Mouse (Mus musculus): ENCODE measurements at regions not wholly inside any gene's neighbourhood (a gene's known extent, or its start where the extent isn't known, plus 50 kb on each side); places are given as distances from the start of the nearest gene placed in this dataset.
"Not testable (repeated sequence)": the region's sequence is repeated elsewhere in the genome, so short reads cannot be mapped to it uniquely, and the experiment has no call there.

DNA sequence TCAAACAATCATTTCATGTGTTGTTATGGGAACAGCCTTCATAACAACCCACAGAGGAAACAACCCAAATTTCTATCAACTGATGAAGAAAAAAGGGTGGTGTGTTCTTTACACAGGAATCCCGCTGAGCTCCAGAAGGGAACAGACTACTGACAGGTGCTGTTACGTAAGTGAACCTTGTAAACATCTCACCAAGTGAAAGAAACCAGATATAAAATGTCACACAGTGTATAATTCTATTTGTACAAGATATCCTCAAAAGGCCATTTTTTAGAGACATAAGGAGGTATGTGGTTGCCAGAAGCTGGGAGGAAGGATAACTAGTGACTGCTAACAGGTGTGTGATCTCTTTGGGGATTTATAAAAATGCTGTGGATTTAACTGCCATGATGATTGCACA lies 119.9 kb downstream of the Plod2 start:
- no peak for DNase-seq (ENCODE audit: low spot score in 2 of 2)

DNA sequence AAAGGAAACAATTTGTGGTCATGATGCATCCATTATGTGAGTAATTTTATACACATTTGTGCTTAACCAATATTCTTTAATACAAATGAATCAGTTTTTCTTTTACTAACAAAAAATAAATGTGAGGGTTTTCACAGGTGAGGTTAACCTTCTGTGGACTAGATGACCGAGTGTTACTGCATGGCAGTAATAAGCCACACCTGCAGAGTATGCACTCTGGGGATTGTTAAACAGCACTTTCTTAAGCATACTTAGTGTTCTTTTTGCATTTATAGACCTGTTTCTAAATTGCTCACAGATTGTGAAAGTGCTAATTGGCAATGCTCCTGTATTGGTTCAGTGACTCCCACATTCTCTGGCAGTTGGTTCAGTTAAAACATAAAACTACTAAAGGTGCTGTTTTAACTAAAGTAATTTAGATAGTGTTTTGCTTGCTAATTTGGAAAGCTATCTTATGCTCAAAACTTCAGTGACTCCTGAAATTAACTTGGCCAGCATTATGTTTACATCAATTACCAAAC lies 125.4 kb downstream of the Plod2 start:
- DNase-seq (ENCODE audit: low spot score in 2 of 2) = no peak

DNA sequence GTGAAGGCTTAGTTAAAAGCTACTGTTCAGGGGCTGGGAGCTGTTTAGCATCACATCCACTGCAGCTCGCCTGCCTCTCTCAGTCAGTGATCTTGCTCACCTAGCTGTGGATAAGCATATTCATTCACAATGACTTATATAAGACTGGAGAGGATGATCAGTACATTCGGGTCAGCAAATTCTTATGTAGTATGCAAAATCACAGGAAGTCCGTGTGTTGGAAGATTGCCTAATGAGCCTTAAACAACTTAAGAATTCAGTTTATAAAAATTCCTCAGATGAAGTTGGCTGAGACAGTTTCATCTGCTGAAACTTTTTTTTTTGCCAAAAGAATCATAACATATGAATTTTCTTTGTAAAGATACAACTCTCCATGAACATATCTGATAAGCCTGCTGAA lies 129.9 kb downstream of the Plod2 start:
- DNase-seq (ENCODE audit: low spot score in 2 of 2) = no peak

DNA sequence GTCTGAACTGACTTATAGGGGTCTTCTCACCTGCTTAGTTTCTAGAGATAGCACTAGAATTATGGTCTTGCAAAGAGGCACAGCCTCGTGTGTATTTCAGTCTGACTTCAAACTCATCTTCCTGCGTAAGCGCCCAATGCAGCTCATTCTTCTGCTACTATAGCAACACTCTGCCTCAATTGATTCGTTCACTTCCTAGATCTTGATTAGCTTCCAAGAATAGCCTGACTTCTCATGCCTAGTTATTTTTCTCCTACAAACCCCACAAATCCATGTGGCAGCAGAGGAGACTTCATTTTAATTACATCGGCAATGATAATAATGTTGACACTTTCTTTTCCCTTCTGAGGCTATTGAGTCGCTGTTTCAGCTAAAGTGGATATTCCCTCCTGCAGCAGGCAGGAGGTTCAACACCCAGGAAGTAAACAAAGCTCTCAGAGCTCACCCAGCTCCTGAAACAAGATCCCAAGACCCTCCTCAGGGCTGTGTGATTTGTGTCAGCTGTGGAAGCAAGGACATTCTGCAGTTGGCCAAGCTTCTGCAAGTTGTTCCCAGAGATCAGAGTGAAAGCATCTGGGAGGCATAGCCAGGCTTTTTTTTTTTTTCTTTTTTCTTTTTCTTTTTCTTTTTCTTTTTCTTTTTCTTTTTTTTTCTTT lies 152.5 kb downstream of the Plod2 start:
- DNase-seq (ENCODE audit: low spot score in 2 of 2) = peak in 1 of 2 experiments; percentile 3

DNA sequence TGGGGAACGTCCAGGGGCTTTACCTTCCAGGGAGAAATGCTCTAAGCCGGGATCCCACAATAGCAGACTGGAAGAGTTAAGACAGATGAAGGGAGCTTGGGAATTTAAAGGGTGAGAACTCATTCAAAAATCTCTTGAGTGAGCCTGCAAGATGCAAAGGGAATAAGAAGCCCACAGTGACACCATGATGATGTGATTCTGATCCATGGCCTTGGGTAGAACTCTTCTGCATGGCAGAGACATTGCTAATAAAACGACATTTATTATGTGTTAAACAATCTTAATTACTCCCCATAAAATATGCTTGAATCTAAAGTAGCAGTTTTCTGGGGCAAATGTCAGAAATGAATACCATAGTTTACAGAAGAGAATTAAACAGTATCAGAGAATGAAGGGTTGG lies 155.9 kb downstream of the Plod2 start:
- DNase-seq (ENCODE audit: low spot score in 2 of 2) = no peak

DNA sequence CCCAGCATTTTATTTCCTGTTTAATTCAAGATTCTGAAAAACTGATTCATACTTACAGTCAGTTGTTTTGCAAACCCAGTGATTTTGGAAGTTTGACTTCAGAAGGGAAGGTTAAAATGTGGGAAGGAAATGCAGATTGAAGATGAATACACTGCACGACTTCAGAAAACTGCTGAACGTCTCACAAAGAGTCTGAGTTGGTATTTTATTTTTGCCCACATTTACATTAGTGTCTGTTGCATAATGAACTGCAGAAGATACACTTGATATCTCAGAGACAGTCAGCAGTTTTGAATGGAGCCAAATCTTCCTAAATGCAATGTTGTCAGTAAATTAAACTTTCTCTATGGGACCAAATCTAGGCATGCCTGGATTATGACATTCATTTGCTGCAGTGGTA lies 162.7 kb downstream of the Plod2 start:
- DNase-seq (ENCODE audit: low spot score in 2 of 2) = no peak

DNA sequence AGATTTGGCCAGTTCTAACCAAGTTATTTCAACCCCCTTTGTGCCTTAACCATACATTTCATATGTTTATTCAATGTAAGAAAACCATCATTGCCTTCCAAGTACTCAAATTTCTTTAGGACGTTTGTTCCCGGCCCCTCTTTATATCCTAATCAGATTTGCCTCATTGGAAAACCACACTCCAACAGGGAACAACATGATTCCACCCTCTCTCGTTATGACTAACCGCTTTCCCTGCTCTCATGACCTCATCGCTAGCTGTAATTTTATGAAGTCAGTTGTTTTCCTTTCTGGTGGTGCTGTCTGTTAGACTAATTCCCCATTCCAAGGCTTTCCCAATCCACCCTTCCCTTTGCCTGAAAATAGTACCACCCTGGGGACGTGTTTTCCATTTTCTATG lies 165.0 kb downstream of the Plod2 start:
- no peak for DNase-seq (ENCODE audit: low spot score in 2 of 2)

DNA sequence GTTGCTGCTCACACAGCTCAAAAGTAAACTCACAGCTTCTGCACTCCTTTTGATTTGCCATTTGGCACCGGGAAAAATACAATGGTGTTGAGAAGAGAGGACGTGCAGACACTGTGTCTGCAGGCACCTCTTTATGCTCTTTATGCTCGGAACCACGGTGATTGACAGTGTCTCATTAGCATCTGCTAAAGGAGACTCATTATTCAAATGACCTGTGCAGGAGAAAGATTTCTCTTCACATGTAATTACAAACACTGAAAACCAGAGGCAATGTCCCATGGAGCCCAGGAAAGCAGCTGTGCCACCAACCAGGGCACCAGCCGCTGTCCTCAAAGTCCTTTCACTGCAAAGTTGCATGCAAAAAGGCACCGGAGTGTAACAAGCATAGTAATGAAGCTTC lies 175.2 kb downstream of the Plod2 start:
- DNase-seq (ENCODE audit: low spot score in 2 of 2) = no peak

DNA sequence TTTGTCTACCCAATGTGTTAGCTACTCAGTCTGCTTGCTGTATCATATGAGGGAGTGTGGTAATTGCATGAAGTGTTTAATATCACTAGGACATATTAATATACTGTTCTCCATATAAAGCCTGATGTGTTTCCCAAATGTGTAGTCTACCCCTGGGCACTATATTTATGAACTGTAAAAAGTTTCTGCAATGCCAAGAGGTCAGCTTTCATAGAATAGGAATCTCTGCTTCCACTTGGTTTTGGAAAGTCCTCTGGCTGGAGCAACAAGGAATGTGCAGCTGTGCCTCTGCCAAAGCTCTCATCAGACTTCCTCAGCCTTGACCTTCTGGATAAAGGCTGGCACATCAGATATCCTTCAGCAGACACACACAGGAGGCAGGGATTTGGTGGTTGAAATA lies 176.3 kb downstream of the Plod2 start:
- no peak for DNase-seq (ENCODE audit: low spot score in 2 of 2)

DNA sequence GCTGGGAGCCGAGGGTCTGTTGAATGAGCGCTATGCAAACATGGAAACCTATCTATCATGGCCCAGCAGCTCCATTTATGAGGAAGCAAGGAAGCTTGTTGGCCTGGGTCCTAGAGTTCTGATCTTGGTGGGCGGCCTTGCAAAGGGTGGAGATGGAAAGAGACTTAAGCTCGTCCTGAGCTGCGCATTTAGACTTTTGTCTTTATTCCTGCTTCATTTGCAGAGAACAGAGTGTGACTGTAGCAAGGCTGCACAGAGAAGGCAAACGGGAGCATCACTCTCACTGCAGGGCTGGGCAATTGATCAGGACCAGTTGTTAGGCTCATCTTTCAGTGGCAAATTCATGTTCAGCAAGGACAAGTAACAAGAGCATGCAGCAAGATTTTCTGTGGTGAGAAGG lies 177.2 kb downstream of the Plod2 start:
- peak; percentile 10 to 19 for DNase-seq (ENCODE audit: low spot score in 2 of 2)

DNA sequence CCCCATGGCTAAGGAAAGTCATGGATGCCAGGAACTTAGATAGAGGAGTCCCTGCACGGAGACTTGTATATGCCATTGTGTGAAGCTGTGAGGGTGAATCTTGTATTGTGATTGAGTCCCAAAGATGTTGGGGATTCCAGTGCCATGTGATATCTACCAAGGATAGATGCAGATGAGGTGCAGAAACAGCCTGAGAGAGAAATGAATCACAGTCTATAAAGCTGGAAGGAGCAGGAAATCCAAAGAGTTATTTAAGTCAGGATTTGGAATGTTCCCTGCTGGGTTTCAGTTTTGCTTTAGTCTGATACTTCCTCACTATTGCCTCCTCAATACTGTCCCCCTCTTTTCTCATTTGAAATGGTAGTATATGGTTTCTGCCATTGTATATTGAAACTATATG lies 186.8 kb downstream of the Plod2 start:
- DNase-seq (ENCODE audit: low spot score in 2 of 2) = no peak

DNA sequence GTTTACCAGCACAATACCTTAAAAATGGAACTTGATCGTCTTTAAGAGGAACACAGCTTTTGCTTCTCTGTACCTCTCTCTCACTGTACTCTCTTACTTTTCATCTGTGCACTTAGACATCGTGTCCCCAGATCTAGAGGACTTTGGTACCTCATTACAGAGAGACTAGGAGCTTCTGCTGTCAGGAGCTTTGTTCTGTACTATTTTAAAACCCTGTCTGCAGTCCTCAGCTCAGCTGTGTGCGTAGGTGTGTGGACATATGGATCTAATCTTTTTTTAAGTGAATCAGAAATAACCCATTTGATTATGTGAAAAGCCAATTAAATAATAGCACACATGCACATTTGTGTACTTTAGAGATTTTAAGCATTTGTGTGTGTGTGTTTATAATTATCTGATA lies 189.4 kb downstream of the Plod2 start:
- DNase-seq (ENCODE audit: low spot score in 2 of 2) = no peak

DNA sequence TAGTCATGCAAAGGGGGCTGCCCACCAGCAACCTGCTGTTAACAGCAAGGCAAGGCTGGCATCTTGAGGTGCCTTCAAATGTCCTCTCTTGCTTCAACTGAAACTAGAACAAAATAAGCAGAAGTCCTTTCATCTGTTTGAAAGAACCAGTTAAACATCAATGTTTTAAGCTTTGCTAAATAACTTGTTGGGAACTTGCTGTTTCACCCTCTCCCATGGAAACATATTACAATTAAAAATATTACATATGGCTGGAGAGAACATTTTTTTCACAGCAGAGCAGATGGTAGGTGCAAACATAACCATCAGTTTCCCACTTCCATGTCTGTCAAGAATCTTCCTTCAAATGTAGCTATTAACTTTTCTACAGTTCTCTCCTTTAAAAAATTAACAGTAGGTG lies 225.5 kb downstream of the Plod2 start:
- DNase-seq (ENCODE audit: low spot score in 2 of 2) = no peak

DNA sequence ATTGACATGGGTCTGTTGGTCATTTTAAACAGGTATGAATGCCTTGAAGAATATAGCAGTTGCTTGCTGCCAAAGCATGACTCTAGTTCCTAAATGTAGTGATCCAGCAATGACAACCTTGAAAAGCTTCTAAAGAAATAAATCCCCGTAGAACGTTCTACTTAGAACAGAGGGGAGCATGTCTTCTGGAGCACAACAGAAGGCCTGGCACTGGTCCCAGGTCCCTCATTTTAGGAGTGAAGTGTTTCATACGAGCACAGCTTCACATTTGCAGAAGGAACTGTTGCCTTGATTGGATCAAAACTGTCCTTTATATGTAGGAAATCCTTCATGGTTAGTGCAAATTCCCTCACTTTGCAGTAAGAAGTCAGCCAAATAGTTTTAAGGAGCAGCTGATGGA lies 226.4 kb downstream of the Plod2 start:
- DNase-seq (ENCODE audit: low spot score in 2 of 2) = no peak

DNA sequence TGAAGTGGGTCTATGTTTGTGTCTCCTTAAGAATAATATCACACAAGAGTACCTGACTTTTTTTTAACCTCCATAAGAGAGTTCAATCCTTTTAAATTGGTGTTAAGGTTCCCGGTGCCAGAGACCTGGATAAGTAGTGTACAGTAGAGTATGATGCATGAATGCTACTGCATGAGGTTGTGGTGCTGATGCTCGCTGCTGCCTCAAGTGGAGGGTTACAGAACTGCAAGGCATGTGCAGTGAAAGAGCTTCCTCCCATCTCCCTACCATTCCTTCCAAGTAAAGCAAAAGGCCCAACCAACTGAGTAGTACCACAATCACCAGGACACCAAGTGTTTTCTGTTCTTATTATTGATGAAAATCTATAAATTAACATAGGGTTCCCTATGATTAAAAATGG lies 227.5 kb downstream of the Plod2 start:
- DNase-seq (ENCODE audit: low spot score in 2 of 2) = peak in 1 of 2 experiments; percentile 3

DNA sequence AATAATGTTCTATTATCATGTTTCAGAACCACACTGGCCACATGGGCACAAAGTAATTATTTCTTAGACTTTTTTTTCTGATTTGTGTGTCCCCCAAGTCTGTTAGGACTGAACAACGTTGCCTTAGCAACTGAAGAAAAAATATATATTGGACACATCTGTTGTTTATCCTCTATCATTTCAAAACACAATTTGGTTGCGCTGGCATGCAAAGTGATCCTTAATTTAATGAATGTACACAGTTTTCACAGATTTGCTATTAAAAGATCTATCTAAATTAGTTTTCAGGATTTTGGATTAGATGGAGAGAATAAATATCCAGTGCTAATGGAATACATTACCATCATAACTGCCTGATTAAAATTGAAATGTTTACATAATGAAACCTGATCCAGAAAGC lies 229.0 kb downstream of the Plod2 start:
- no peak for DNase-seq (ENCODE audit: low spot score in 2 of 2)

DNA sequence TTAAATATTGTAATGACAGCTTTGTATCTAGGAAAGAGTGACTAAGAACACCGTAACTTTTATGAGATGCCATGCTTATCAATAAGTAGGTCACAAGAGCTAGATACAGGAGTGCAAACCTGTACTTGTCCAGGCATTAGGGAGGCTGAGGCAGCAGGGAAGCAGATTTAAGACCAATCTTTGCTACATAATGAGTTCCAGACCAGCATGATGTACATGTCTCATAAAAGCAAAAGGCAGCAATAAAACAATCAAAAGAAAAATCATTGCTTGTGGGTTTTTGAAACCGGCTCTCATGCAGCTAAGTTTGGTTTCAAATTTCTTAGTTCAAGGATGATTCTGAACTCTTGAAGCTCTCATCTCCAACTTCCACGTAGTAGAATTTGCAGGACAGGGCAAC lies 229.7 kb downstream of the Plod2 start:
- DNase-seq (ENCODE audit: low spot score in 2 of 2) = no peak

DNA sequence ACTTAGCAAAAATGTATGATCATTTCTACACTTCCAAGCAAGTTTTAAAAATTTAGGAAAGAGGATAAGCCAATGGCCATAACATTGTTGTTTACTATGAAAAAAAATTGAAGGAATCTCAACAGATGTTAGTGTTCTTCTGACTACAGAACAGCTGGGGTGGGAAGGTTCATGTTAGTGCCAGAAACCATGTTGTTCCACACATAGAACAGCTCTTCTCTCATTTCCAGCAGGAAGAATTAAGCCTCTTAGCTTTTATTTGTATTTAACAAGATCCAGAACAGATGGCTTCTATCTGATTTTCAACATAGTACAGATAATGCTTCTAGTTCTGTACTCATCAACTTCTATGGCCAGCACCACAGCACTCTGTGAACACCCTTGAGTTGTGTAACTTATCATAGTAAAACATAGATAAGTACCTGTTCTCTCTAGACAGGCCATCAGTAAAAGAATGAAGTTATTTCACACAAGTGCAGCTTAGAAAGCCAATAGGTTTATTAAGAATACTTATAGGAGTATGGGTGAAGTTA lies 241.0 kb downstream of the Plod2 start:
- no peak for DNase-seq (ENCODE audit: low spot score in 2 of 2)

DNA sequence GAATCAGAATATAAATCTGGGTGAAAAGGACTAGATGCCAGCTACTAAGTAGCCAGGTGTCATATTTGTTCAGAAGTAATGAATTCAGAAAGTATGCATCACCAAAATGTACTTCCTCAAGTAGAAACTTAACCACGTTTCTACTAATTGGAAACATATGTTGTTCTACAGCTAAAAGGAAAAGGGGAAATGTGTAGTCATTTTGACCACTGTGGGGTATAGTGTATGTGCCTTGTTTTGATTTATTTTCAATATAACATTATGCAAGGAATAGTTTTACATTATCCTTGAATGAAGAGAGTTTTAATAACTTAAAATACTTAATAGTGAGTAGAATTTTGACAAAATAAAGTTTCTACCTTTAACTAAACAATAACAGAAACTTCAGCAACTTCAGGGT lies 257.7 kb downstream of the Plod2 start:
- no peak for DNase-seq (ENCODE audit: low spot score in 2 of 2)

DNA sequence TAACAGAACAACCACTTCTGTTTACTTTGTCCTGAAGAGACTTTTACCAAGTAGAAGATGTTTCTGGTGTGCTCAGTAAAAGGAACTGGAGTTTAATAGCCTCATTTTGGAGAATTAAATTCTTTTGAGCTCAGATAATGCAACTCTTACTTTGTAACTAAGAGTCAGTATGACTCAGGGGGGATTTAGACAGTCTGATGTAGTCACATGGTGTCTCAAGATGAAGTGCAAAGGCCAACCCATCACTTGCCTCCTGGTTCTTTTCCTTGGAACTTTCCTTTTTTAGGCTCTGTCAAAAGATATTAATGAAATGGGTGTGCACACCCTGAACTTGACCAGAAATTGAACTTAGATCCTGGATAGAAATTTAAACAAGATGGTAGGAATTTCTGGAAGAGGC lies 267.4 kb downstream of the Plod2 start:
- DNase-seq (ENCODE audit: low spot score in 2 of 2) = no peak

DNA sequence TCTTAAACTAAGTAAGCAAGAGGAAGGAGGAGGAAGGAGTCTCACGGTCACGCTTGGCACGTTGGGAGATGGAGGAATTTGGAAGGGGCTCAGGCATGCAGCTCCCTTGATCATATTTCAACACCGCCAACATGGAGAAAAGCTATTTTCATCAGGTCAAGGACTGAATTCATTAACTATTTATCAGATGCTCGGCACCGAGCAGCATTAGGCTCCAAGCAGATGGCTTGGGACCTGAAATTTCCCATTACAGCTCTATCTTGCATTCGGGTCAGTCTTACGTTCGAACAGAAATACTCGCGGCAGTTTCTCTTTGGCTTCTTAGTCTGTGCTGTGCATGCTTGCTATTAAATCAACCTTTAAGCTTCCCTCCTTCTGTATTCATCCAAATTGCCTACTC lies 278.7 kb downstream of the Plod2 start:
- DNase-seq (ENCODE audit: low spot score in 2 of 2) = no peak

DNA sequence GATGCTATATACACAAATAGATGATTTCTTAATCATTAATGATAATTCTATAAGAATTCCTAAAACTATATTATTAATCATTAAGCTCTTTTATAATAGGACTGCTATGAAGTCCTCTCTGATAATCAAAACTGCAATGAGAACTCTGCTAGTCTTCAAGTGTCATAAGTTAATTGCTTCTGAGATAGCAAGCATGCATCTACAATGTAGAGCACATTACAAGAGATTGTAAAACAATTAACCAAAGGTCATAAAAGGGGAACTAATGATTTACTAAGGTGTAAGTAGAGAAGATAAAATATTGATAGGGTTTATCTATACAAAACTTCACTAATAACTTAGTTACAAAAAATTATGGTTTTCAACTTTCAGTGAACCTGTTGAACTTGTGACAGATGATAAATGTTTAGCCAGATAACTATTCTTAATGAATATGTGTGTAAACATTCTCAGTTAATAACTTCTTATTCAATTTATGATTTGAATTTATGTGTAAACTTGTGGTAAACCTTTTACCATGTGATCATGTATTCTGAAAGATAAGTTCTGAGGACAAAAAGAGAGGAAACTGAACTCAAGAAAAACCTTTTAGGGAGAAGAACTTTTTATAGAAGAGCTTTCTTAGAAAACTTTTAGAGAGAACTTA lies 284.8 kb downstream of the Plod2 start:
- no peak for DNase-seq (ENCODE audit: low spot score in 2 of 2)

DNA sequence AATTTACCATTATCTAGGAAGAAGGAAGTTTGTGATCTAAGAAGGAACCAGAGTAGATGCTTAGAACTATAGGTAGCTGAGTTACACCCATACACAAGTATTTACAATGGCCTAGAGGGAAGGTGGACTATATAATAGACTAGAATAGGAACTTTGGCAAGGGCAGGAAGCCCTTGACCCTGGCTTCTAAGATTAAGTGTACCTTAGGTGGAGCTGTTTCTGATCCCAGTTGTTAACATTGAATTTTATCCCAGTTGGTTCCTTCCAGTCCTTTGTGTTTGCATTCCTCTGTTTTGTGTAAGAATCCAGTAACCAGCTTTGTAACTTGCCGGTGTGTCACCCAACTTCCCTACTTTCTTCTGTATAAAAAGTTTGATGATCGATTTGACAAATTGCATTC lies 294.1 kb downstream of the Plod2 start:
- not testable (repeated sequence) for DNase-seq (ENCODE audit: low spot score in 2 of 2)
